Mouse (Mus musculus): ENCODE data around the gene Trim65.

- TF ChIP-seq ZNF384 (IDR thresholded peaks at IDR 0.05; ENCODE audit: low read depth, low read length) (no peak), CHD2 (IDR thresholded peaks at IDR 0.05; ENCODE audit: low read depth, low read length) (no peak)
Measured at GRCm38 (mm10) chr11:116133497-116133896, 2.6 kb upstream of the Trim65 start.

Measured in ES-E14 (cell line).